Mouse (Mus musculus) ES-E14 (cell line): ENCODE data around the gene Ubac1.

ENCODE experiments used
- HCFC1 ChIP-seq: IDR thresholded peaks from 2 replicates; pipeline ENCODE4 v1.6.1; 2012; ENCODE audit warnings: low read length, inconsistent platforms, borderline replicate concordance; ENCODE audit not compliant: insufficient read depth
- MAFK ChIP-seq: IDR thresholded peaks from 2 replicates; pipeline ENCODE4 v1.6.1; 2014; ENCODE audit warnings: mild to moderate bottlenecking, low read depth, low read length, inconsistent platforms; ENCODE audit not compliant: insufficient read depth
- ZC3H11A ChIP-seq: IDR thresholded peaks from 2 replicates; pipeline ENCODE4 v1.6.1; 2012; ENCODE audit warnings: low read depth, mild to moderate bottlenecking, inconsistent platforms, low read length, borderline replicate concordance

DNA sequence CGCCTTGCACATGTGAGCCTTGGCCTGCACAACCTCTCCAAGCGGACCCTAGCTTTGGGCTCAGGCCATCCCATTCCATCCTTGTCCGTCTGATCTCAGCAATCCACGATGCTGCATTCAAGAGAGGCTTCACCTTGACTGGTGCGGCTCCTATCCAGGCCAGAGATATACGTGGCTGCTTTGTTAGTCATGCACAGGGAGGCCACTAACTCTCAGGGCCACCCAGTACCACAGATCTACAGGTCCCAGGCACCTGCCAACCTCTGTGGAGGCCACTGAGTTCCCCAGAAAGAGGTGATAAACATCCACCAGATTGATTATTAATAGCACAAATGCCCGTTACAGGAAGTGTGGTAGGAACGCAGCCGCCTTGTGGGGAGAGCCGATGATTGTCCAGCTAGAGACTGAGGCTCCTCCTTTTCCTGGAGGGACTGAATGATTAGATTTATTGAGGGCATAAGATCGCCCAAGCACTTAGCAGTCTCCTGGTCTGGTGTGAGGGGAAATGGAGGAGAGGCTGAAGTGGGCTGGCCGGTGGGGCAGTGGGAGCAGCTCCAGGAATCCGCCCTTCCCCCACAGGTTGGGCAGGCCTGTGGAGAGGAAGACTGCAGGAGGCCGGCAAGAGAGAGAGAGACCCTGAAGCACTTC lies 19.7 kb upstream of the Ubac1 start:
- no peak for TF ChIP-seq HCFC1
- no peak for TF ChIP-seq MAFK
- no peak for TF ChIP-seq ZC3H11A
